12 mouse cellular contexts compared by ENCODE assay signal in genomic region chr10:81615486-81615885, GRCm38 (mm10). TPM values are rescaled to one million over a fixed set of nuclear protein-coding genes. Genes with fewer than 3 reads are reported as not detected.
DNase-seq lines count a peak whose midpoint lies in the region; ATAC-seq and TF ChIP-seq lines count a peak whose summit lies in the region.
"Had no signal": no experiment of that assay in that cellular context is flagged by ENCODE, and none has a peak within 500 bp of the region (broad histone marks: within the 10 kb centered on the region; RNA-seq: fewer than 3 reads in every experiment).

No protein-coding gene starts in this region.

- no peak overlapping the region for H3K4me3 ChIP-seq in kidney, postnatal 0 days (replicated peaks; ENCODE audit: low read depth, low read length)
- peak overlapping the region; percentile 18 to 20; a peak in 2 of 4 replicates for H3K4me3 ChIP-seq in ES-E14 (ENCODE audit: insufficient read depth in 1 of 2, low read depth in 1 of 2, low read length in 2 of 2, poor library complexity in 1 of 2, severe bottlenecking in 1 of 2)
- no peak overlapping the region for H3K4me3 ChIP-seq in limb, embryonic 13.5 days
- no peak overlapping the region for H3K4me3 ChIP-seq in midbrain, embryonic 15.5 days
- H3K4me3 ChIP-seq: forebrain, embryonic 10.5 days; heart, embryonic 15.5 days; hindbrain, embryonic 12.5 days had no signal

- no peak overlapping the region for H3K9ac ChIP-seq in kidney, postnatal 0 days (ENCODE audit: low read depth, low read length)
- H3K9ac ChIP-seq in ES-E14 (ENCODE audit: insufficient read depth, low read depth, low read length, poor library complexity, severe bottlenecking): peak overlapping the region; percentile 18; the same call in 1 of the 2 replicates
- H3K9ac ChIP-seq in limb, embryonic 13.5 days: no peak overlapping the region
- no peak overlapping the region for H3K9ac ChIP-seq in midbrain, embryonic 15.5 days
- H3K9ac ChIP-seq: heart, embryonic 15.5 days; hindbrain, embryonic 12.5 days had no signal

- no peak overlapping the region for H3K27ac ChIP-seq in kidney, postnatal 0 days
- no peak overlapping the region for H3K27ac ChIP-seq in ES-E14 (ENCODE audit: insufficient read depth, low read depth, low read length, poor library complexity, severe bottlenecking)
- peak overlapping the region; percentile 49 for H3K27ac ChIP-seq in limb, embryonic 13.5 days
- no peak overlapping the region for H3K27ac ChIP-seq in midbrain, embryonic 15.5 days
- H3K27ac ChIP-seq: forebrain, embryonic 10.5 days; heart, embryonic 15.5 days; hindbrain, embryonic 12.5 days had no signal

- in situ Hi-C loops in ES-E14 (cut with MboI; ENCODE audit: low sequenced_read_pairs in 2 of 2, unreplicated experiment in 2 of 2): no loop called here

- no peaks in the 10 kb centered on the region; the same call in none of the 2 replicates for H3K9me3 ChIP-seq in kidney, postnatal 0 days (replicated peaks; ENCODE audit: low read length)
- no peaks in the 10 kb centered on the region for H3K9me3 ChIP-seq in ES-E14 (ENCODE audit: control insufficient read depth, insufficient read depth, low read depth, low read length)
- peaks cover 8% of the 10 kb centered on the region for H3K9me3 ChIP-seq in limb, embryonic 13.5 days
- H3K9me3 ChIP-seq in midbrain, embryonic 15.5 days: no peaks in the 10 kb centered on the region
- H3K9me3 ChIP-seq: heart, embryonic 15.5 days; hindbrain, embryonic 12.5 days had no signal

- H3K27me3 ChIP-seq in kidney, postnatal 0 days (ENCODE audit: insufficient read depth, low read length): no peaks in the 10 kb centered on the region
- no peaks in the 10 kb centered on the region for H3K27me3 ChIP-seq in limb, embryonic 13.5 days
- no peaks in the 10 kb centered on the region for H3K27me3 ChIP-seq in midbrain, embryonic 15.5 days (replicated peaks)
- H3K27me3 ChIP-seq: heart, embryonic 15.5 days; hindbrain, embryonic 12.5 days had no signal

- no peak overlapping the region for H3K4me2 ChIP-seq in kidney, postnatal 0 days (ENCODE audit: low read length)
- H3K4me2 ChIP-seq in limb, embryonic 13.5 days (replicated peaks): peak overlapping the region; percentile 21
- no peak overlapping the region for H3K4me2 ChIP-seq in midbrain, embryonic 15.5 days
- H3K4me2 ChIP-seq: heart, embryonic 15.5 days; hindbrain, embryonic 12.5 days had no signal

- no peaks in the 10 kb centered on the region for H3K36me3 ChIP-seq in kidney, postnatal 0 days (ENCODE audit: insufficient read depth, low read length)
- H3K36me3 ChIP-seq in ES-E14 (ENCODE audit: control insufficient read depth, insufficient read depth, low read length, poor library complexity, severe bottlenecking): no peaks in the 10 kb centered on the region
- peaks cover 8% of the 10 kb centered on the region for H3K36me3 ChIP-seq in limb, embryonic 13.5 days
- no peaks in the 10 kb centered on the region for H3K36me3 ChIP-seq in midbrain, embryonic 15.5 days (replicated peaks)
- H3K36me3 ChIP-seq: heart, embryonic 15.5 days; hindbrain, embryonic 12.5 days had no signal

- 36% methylated on average over 6 of the region's 6 CpGs for WGBS in kidney, postnatal 0 days
- 28% methylated on average over 6 of the region's 6 CpGs for WGBS in limb, embryonic 13.5 days
- 71% methylated on average over 6 of the region's 6 CpGs for WGBS in midbrain, embryonic 15.5 days

- H3K4me1 ChIP-seq in kidney, postnatal 0 days (replicated peaks; ENCODE audit: insufficient read depth, low read length): no peaks in the 10 kb centered on the region
- H3K4me1 ChIP-seq in ES-E14 (ENCODE audit: control insufficient read depth in 2 of 2, insufficient read depth in 2 of 2, low read length in 2 of 2, poor library complexity in 1 of 2): peaks cover 7 to 31% of the 10 kb centered on the region in 2 experiments
- peaks cover 19% of the 10 kb centered on the region for H3K4me1 ChIP-seq in limb, embryonic 13.5 days
- no peaks in the 10 kb centered on the region for H3K4me1 ChIP-seq in midbrain, embryonic 15.5 days
- H3K4me1 ChIP-seq: heart, embryonic 15.5 days had no signal

- no peak for TF ChIP-seq CTCF in kidney, postnatal 0 days (IDR thresholded peaks at IDR 0.05; ENCODE audit: low read depth)

- no peak for ATAC-seq in kidney, postnatal 0 days (replicated peaks; ENCODE audit: low FRiP score, low read depth)
- peak; percentile 80 for ATAC-seq in limb, embryonic 13.5 days (ENCODE audit: low FRiP score, low read depth)
- no peak for ATAC-seq in midbrain, embryonic 15.5 days (replicated peaks)

- DNase-seq in kidney, postnatal 0 days (ENCODE audit: low spot score): peak; percentile 49
- DNase-seq in kidney, adult 8-10 months: no peak
- DNase-seq in ES-E14 (ENCODE audit: low read depth, low spot score): peak; percentile 67
- peak; percentile 42 for DNase-seq in embryo, embryonic 9.5 days (ENCODE audit: extremely low spot score)
- no peak for DNase-seq in thymus, postnatal 4 days
- DNase-seq: cerebellum, adult 18-20 months; kidney, postnatal 10 days had no signal

TF ChIP-seq in ES-E14, 5 proteins besides CTCF, POLR2A, EP300 and RAD21:
- no peak for TF ChIP-seq CHD2 (IDR thresholded peaks at IDR 0.05; ENCODE audit: low read depth, low read length)
- TF ChIP-seq MAFK (IDR thresholded peaks at IDR 0.05; ENCODE audit: insufficient read depth, low read depth, low read length): no peak
- no peak for TF ChIP-seq ZNF384 (IDR thresholded peaks at IDR 0.05; ENCODE audit: low read depth, low read length)
- TF ChIP-seq ZC3H11A (IDR thresholded peaks at IDR 0.05; ENCODE audit: borderline replicate concordance, low read depth, low read length): no peak
- no peak for TF ChIP-seq HCFC1 (IDR thresholded peaks at IDR 0.05; ENCODE audit: borderline replicate concordance, insufficient read depth, low read length)

RNA-seq across cellular contexts. Expression of gene BC025920, which starts 9.4 kb away (rescaled TPM):
- 0.33 and 0.37 TPM in 2 replicates for polyA plus RNA-seq in kidney, postnatal 0 days (2015; fragmentation: Nextera tagmentation; extraction: Ambion mirVana)
- 2.3 and 2.5 TPM in 2 replicates for total RNA-seq in ES-E14 (2012; rRNA removed)
- polyA plus RNA-seq in limb, embryonic 13.5 days (2015; fragmentation: Nextera tagmentation; extraction: Ambion mirVana): 1.3 and 1.5 TPM in 2 replicates
- 1.8 and 2.0 TPM in 2 replicates for polyA plus RNA-seq in midbrain, embryonic 15.5 days (2015; fragmentation: Nextera tagmentation; extraction: Ambion mirVana)

RNA-seq across cellular contexts. Expression of gene Sirt6, which starts 12.1 kb away (rescaled TPM):
- 27.0 and 27.5 TPM in 2 replicates for polyA plus RNA-seq in kidney, postnatal 0 days (2015; fragmentation: Nextera tagmentation; extraction: Ambion mirVana)
- 14.5 and 16.7 TPM in 2 replicates for total RNA-seq in ES-E14 (2012; rRNA removed)
- 60.3 and 61.9 TPM in 2 replicates for polyA plus RNA-seq in limb, embryonic 13.5 days (2015; fragmentation: Nextera tagmentation; extraction: Ambion mirVana)
- polyA plus RNA-seq in midbrain, embryonic 15.5 days (2015; fragmentation: Nextera tagmentation; extraction: Ambion mirVana): 60.1 and 60.4 TPM in 2 replicates

RNA-seq across cellular contexts. Expression of gene Ankrd24, which starts 12.9 kb away (rescaled TPM):
- 10.2 and 10.7 TPM in 2 replicates for polyA plus RNA-seq in kidney, postnatal 0 days (2015; fragmentation: Nextera tagmentation; extraction: Ambion mirVana)
- total RNA-seq in ES-E14 (2012; rRNA removed): 14.4 and 18.6 TPM in 2 replicates
- polyA plus RNA-seq in limb, embryonic 13.5 days (2015; fragmentation: Nextera tagmentation; extraction: Ambion mirVana): 11.6 and 12.1 TPM in 2 replicates
- 19.1 and 20.2 TPM in 2 replicates for polyA plus RNA-seq in midbrain, embryonic 15.5 days (2015; fragmentation: Nextera tagmentation; extraction: Ambion mirVana)

RNA-seq across cellular contexts. Expression of gene Tle6, which starts 14.6 kb away (rescaled TPM):
- polyA plus RNA-seq in kidney, postnatal 0 days (2015; fragmentation: Nextera tagmentation; extraction: Ambion mirVana): 7.3 and 9.4 TPM in 2 replicates
- total RNA-seq in ES-E14 (2012; rRNA removed): 17.7 and 22.0 TPM in 2 replicates
- 13.8 and 18.4 TPM in 2 replicates for polyA plus RNA-seq in limb, embryonic 13.5 days (2015; fragmentation: Nextera tagmentation; extraction: Ambion mirVana)
- 6.7 and 8.0 TPM in 2 replicates for polyA plus RNA-seq in midbrain, embryonic 15.5 days (2015; fragmentation: Nextera tagmentation; extraction: Ambion mirVana)

RNA-seq across cellular contexts. Expression of gene Gm10778, which starts 33.4 kb away (rescaled TPM):
- 4.0 TPM in 2 replicates for polyA plus RNA-seq in kidney, postnatal 0 days (2015; fragmentation: Nextera tagmentation; extraction: Ambion mirVana)
- 5.3 and 5.5 TPM in 2 replicates for total RNA-seq in ES-E14 (2012; rRNA removed)
- polyA plus RNA-seq in limb, embryonic 13.5 days (2015; fragmentation: Nextera tagmentation; extraction: Ambion mirVana): 5.1 and 5.3 TPM in 2 replicates
- polyA plus RNA-seq in midbrain, embryonic 15.5 days (2015; fragmentation: Nextera tagmentation; extraction: Ambion mirVana): 6.6 and 6.9 TPM in 2 replicates

Comparison
In these comparisons a context has a peak if more than half of its experiments do, and no peak if none do; other contexts are left out.
1. DNase-seq: peak in kidney, postnatal 0 days (single experiment), ES-E14 (single experiment) and embryo, embryonic 9.5 days (single experiment); none in kidney, adult 8-10 months (0 of 2) and thymus, postnatal 4 days (single experiment).
2. H3K4me3 ChIP-seq: peak in ES-E14 (2 of 2); none in kidney, postnatal 0 days (single experiment), limb, embryonic 13.5 days (single experiment) and midbrain, embryonic 15.5 days (single experiment).